Mouse (Mus musculus) E14TG2a.4 (cell line): ENCODE results near the gene Ankrd44.

Experiments
- CTCF ChIP-seq: conservative IDR thresholded peaks from 2 replicates; pipeline ENCODE4 v1.5.1; 2014; ENCODE audit warnings: low read length
- NANOG ChIP-seq: IDR thresholded peaks from 2 replicates; pipeline ENCODE4 v1.6.1; 2014; ENCODE audit warnings: borderline replicate concordance, low read length, mixed read lengths

- TF ChIP-seq CTCF (no peak), NANOG (no peak)
These were observed 53.1 kb downstream of the Ankrd44 start for GRCm38 (mm10) chr1:54872857-54873616.
